Mouse (Mus musculus) liver, postnatal 0 days (tissue): ENCODE measurements around the gene Agap3.

Experiments used
- CTCF ChIP-seq: sonication (generic); IDR thresholded peaks from 2 replicates; pipeline ENCODE4 v1.5.1; 2016; ENCODE audit warnings: antibody characterized with exemption, low read depth
- EP300 ChIP-seq: IDR thresholded peaks from 2 replicates; pipeline ENCODE4 v1.6.1; 2016; ENCODE audit warnings: antibody characterized with exemption, low read depth, mild to moderate bottlenecking

GRCm38 (mm10) chr5:24524522-24524921 is 72.5 kb downstream of the Agap3 start:
- no peak for TF ChIP-seq CTCF
- TF ChIP-seq EP300 = no peak
